In the genomic region with DNA sequence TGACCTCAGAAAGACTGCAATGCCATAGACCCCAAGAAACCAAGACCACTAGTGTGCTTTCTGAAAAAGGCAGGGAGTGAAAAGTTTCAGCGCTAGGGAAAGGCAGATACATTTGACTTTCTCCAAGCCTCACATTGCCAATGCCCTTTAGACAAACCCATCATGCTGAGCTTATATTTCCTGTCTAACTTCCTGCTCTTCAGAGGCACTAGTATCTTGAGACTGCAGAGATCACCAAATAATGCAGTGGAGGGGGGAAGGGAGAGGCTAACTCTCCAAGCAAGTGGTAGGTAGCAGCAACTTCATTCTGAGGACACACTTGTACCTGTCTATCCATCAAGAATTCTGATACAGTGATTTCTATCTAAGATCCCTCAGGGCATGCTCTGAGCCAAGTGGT, we compare ENCODE assay signal across 18 mouse cellular contexts. TPM values are rescaled to one million over a fixed set of nuclear protein-coding genes. Genes with fewer than 3 reads are reported as not detected.
DNase-seq lines count a peak whose midpoint lies in the region; ATAC-seq and TF ChIP-seq lines count a peak whose summit lies in the region.
"Had no signal": no experiment of that assay in that cellular context is flagged by ENCODE, and none has a peak within 500 bp of the region (broad histone marks: within the 10 kb centered on the region; RNA-seq: fewer than 3 reads in every experiment).

No protein-coding gene starts in this region.

- no peaks in the 10 kb centered on the region for H3K4me1 ChIP-seq in kidney, postnatal 0 days (replicated peaks; ENCODE audit: insufficient read depth, low read length)
- H3K4me1 ChIP-seq in forebrain, embryonic 16.5 days (replicated peaks; ENCODE audit: control insufficient read depth, insufficient read depth, low read length), result no peaks in the 10 kb centered on the region

- H3K9ac ChIP-seq in kidney, postnatal 0 days (ENCODE audit: low read depth, low read length), result no peak overlapping the region
- H3K9ac ChIP-seq in forebrain, embryonic 16.5 days (replicated peaks; ENCODE audit: low read depth, low read length), result no peak overlapping the region
- H3K9ac ChIP-seq: forebrain, postnatal 0 days; heart, embryonic 12.5 days; intestine, embryonic 15.5 days had no signal

- H3K27ac ChIP-seq in kidney, postnatal 0 days, result no peak overlapping the region
- no peak overlapping the region for H3K27ac ChIP-seq in forebrain, embryonic 16.5 days (ENCODE audit: low read length)
- H3K27ac ChIP-seq: intestine, embryonic 15.5 days had no signal

- ATAC-seq in kidney, postnatal 0 days (replicated peaks; ENCODE audit: low FRiP score, low read depth), result no peak
- ATAC-seq in common myeloid progenitor, adult 5-6 weeks (replicated peaks; ENCODE audit: low read depth, poor library complexity, severe bottlenecking), result peak; percentile 92
- ATAC-seq in forebrain, embryonic 16.5 days, result no peak
- ATAC-seq: forebrain, postnatal 0 days; intestine, embryonic 15.5 days had no signal

- DNase-seq in kidney, postnatal 0 days (ENCODE audit: low spot score), result peak; percentile 14
- DNase-seq in kidney, adult 9 months, result no peak
- peak; percentile 14 for DNase-seq in A20 (ENCODE audit: low read depth, low spot score)
- DNase-seq in naive thymus-derived CD4-positive, alpha-beta T cell, adult 2 months (ENCODE audit: low read depth), result peak; percentile 61
- no peak for DNase-seq in yolk sac, embryonic 10.5 days (ENCODE audit: low spot score)
- no peak for DNase-seq in cerebellum, postnatal 4 days (ENCODE audit: low spot score in 2 of 2)
- DNase-seq: cerebellum, adult 9-10 months; forebrain, postnatal 0 days; gastrocnemius, postnatal 10 days; heart, postnatal 4 days; kidney, postnatal 14 days; left cerebral cortex, postnatal 4 days; lung, adult 18-20 months had no signal

- TF ChIP-seq CTCF in kidney, postnatal 0 days (IDR thresholded peaks at IDR 0.05; ENCODE audit: low read depth), result no peak

- H3K9me3 ChIP-seq in kidney, postnatal 0 days (replicated peaks; ENCODE audit: low read length), result no peaks in the 10 kb centered on the region
- H3K9me3 ChIP-seq in forebrain, embryonic 16.5 days (ENCODE audit: control insufficient read depth, low read length), result no peaks in the 10 kb centered on the region
- H3K9me3 ChIP-seq: heart, embryonic 12.5 days; intestine, embryonic 15.5 days had no signal

- no peak overlapping the region for H3K4me2 ChIP-seq in kidney, postnatal 0 days (ENCODE audit: low read length)
- H3K4me2 ChIP-seq in forebrain, embryonic 16.5 days (ENCODE audit: low read length), result no peak overlapping the region
- H3K4me2 ChIP-seq: heart, embryonic 12.5 days; intestine, embryonic 15.5 days had no signal

- WGBS in kidney, postnatal 0 days, result 83% methylated on average over 1 of the region's 1 CpGs
- 100% methylated on average over 1 of the region's 1 CpGs for WGBS in forebrain, embryonic 16.5 days

- no peaks in the 10 kb centered on the region for H3K36me3 ChIP-seq in kidney, postnatal 0 days (ENCODE audit: insufficient read depth, low read length)
- H3K36me3 ChIP-seq in forebrain, embryonic 16.5 days (ENCODE audit: control insufficient read depth, insufficient read depth), result no peaks in the 10 kb centered on the region
- H3K36me3 ChIP-seq: heart, embryonic 12.5 days; intestine, embryonic 15.5 days had no signal

- H3K27me3 ChIP-seq in kidney, postnatal 0 days (ENCODE audit: insufficient read depth, low read length), result no peaks in the 10 kb centered on the region
- H3K27me3 ChIP-seq in forebrain, embryonic 16.5 days (replicated peaks; ENCODE audit: control insufficient read depth, insufficient read depth, low read length), result no peaks in the 10 kb centered on the region
- H3K27me3 ChIP-seq: heart, embryonic 12.5 days; intestine, embryonic 15.5 days had no signal

- no peak overlapping the region for H3K4me3 ChIP-seq in kidney, postnatal 0 days (replicated peaks; ENCODE audit: low read depth, low read length)
- H3K4me3 ChIP-seq in forebrain, embryonic 16.5 days (replicated peaks; ENCODE audit: low read length), result no peak overlapping the region
- H3K4me3 ChIP-seq: erythroblast, embryonic 14.5 days; heart, embryonic 12.5 days; intestine, embryonic 15.5 days had no signal

RNA-seq across cellular contexts. Expression of gene Abhd12, which starts 35.1 kb away (rescaled TPM):
- polyA plus RNA-seq in kidney, postnatal 0 days (2015; fragmentation: Nextera tagmentation; extraction: Ambion mirVana), result 70.1 and 71.3 TPM in 2 replicates
- 15.5 and 88.6 TPM in 2 replicates for total RNA-seq in common myeloid progenitor, adult 5-6 weeks (2017)
- polyA plus RNA-seq in forebrain, embryonic 16.5 days (2015; fragmentation: Nextera tagmentation; extraction: Ambion mirVana), result 109 and 115 TPM in 2 replicates

RNA-seq across cellular contexts. Expression of gene Gins1, which starts 35.8 kb away (rescaled TPM):
- 26.4 and 30.3 TPM in 2 replicates for polyA plus RNA-seq in kidney, postnatal 0 days (2015; fragmentation: Nextera tagmentation; extraction: Ambion mirVana)
- 88.0 and 96.4 TPM in 2 replicates for total RNA-seq in common myeloid progenitor, adult 5-6 weeks (2017)
- polyA plus RNA-seq in forebrain, embryonic 16.5 days (2015; fragmentation: Nextera tagmentation; extraction: Ambion mirVana), result 24.2 and 28.6 TPM in 2 replicates

Comparison
In these comparisons a context has a peak if more than half of its experiments do, and no peak if none do; other contexts are left out.
1. DNase-seq: peak in kidney, postnatal 0 days (single experiment), A20 (single experiment) and naive thymus-derived CD4-positive, alpha-beta T cell, adult 2 months (single experiment); none in kidney, adult 9 months (single experiment), yolk sac, embryonic 10.5 days (single experiment) and cerebellum, postnatal 4 days (0 of 2).